Comparison of ENCODE assay signal across 10 mouse cellular contexts in genomic region chr3:107260956-107261850, GRCm38 (mm10). TPM values are rescaled to one million over a fixed set of nuclear protein-coding genes. Genes with fewer than 3 reads are reported as not detected.
A peak's percentile ranks its signal among the peaks of the same experiment; 100 is the strongest.
DNase-seq lines count a peak whose midpoint lies in the region; ATAC-seq lines count a peak whose summit lies in the region.
"Had no signal": no experiment of that assay in that cellular context is flagged by ENCODE, and none has a peak within 500 bp of the region (broad histone marks: within the 10 kb centered on the region; RNA-seq: fewer than 3 reads in every experiment).

No protein-coding gene starts in this region.

- no peak overlapping the region for H3K9ac ChIP-seq in hindbrain, embryonic 11.5 days (ENCODE audit: low read depth, low read length)
- H3K9ac ChIP-seq in midbrain, embryonic 14.5 days (replicated peaks; ENCODE audit: low read length): no peak overlapping the region

- no peak overlapping the region for H3K4me2 ChIP-seq in hindbrain, embryonic 11.5 days (replicated peaks; ENCODE audit: low read depth, low read length)
- no peak overlapping the region for H3K4me2 ChIP-seq in midbrain, embryonic 14.5 days (ENCODE audit: low read length)

- DNase-seq in heart, adult 18-20 months: peak; percentile 52 to 55
- no peak for DNase-seq in heart, postnatal 4 days
- peak; percentile 10 for DNase-seq in urinary bladder, postnatal 14 days (ENCODE audit: low spot score)
- no peak for DNase-seq in urinary bladder, postnatal 4 days (ENCODE audit: low spot score in 2 of 2)
- DNase-seq in hindbrain, embryonic 11.5 days (ENCODE audit: low spot score): peak; percentile 27
- peak; percentile 37 for DNase-seq in midbrain, embryonic 14.5 days
- no peak for DNase-seq in cerebellum, adult 18-20 months
- no peak for DNase-seq in adrenal gland, postnatal 36 days

- no peak overlapping the region for H3K4me3 ChIP-seq in hindbrain, embryonic 11.5 days (ENCODE audit: low read depth, low read length)
- H3K4me3 ChIP-seq in midbrain, embryonic 14.5 days (replicated peaks; ENCODE audit: low read depth, low read length): no peak overlapping the region

- no peaks in the 10 kb centered on the region for H3K36me3 ChIP-seq in hindbrain, embryonic 11.5 days (ENCODE audit: control insufficient read depth, insufficient read depth, low read length)
- H3K36me3 ChIP-seq in midbrain, embryonic 14.5 days (ENCODE audit: control insufficient read depth, insufficient read depth, low read length): no peaks in the 10 kb centered on the region

- peak; percentile 77 for ATAC-seq in hindbrain, embryonic 11.5 days (ENCODE audit: low FRiP score)
- 0 out of 2 replicates have a peak, but pooled peaks have one; percentile 8 for ATAC-seq in midbrain, embryonic 14.5 days (ENCODE audit: low FRiP score, low TSS enrichment)

- no peak overlapping the region for H3K27ac ChIP-seq in hindbrain, embryonic 11.5 days (ENCODE audit: low read depth, low read length)
- H3K27ac ChIP-seq in midbrain, embryonic 14.5 days (replicated peaks; ENCODE audit: low read depth, low read length): peak overlapping the region; percentile 55; the same call in 1 of the 2 replicates

- H3K9me3 ChIP-seq in hindbrain, embryonic 11.5 days (ENCODE audit: control insufficient read depth, low read length): no peaks in the 10 kb centered on the region
- H3K9me3 ChIP-seq in midbrain, embryonic 14.5 days (ENCODE audit: control insufficient read depth, low read length): no peaks in the 10 kb centered on the region

- no peaks in the 10 kb centered on the region for H3K4me1 ChIP-seq in hindbrain, embryonic 11.5 days (replicated peaks; ENCODE audit: control insufficient read depth, insufficient read depth, low read length)
- peaks cover 12% of the 10 kb centered on the region for H3K4me1 ChIP-seq in midbrain, embryonic 14.5 days (ENCODE audit: control insufficient read depth, insufficient read depth, low read length)

- no peaks in the 10 kb centered on the region for H3K27me3 ChIP-seq in hindbrain, embryonic 11.5 days (ENCODE audit: control insufficient read depth, insufficient read depth, low read length)
- H3K27me3 ChIP-seq in midbrain, embryonic 14.5 days (ENCODE audit: control insufficient read depth, insufficient read depth, low read length): no peaks in the 10 kb centered on the region

- WGBS in hindbrain, embryonic 11.5 days: 46% methylated on average over 8 of the region's 8 CpGs
- 61% methylated on average over 8 of the region's 8 CpGs for WGBS in midbrain, embryonic 14.5 days

RNA-seq across cellular contexts. Expression of gene Lamtor5, which starts 17.5 kb away (rescaled TPM):
- 10 to 100 TPM; 64.6 to 70.8 TPM for total RNA-seq in heart, adult 18-20 months (2021)
- total RNA-seq in heart, postnatal 4 days (2021): 10 to 100 TPM; 69.7 to 70.3 TPM
- polyA plus RNA-seq in hindbrain, embryonic 11.5 days (2014; fragmentation: Nextera tagmentation; extraction: Ambion mirVana): 203 TPM in 2 replicates
- polyA plus RNA-seq in midbrain, embryonic 14.5 days (2014; fragmentation: Nextera tagmentation; extraction: Ambion mirVana): 190 and 210 TPM in 2 replicates
- total RNA-seq in adrenal gland, postnatal 36 days (2021): 10 to 100 TPM; 83.2 to 87.6 TPM

RNA-seq across cellular contexts. Expression of gene Prok1, which starts 21.7 kb away (rescaled TPM):
- total RNA-seq in heart, adult 18-20 months (2021): under 1 TPM in 1 of 2 experiments, not detected in 1; 0.28 TPM
- under 1 TPM in 1 of 2 experiments, not detected in 1; 0.36 TPM for total RNA-seq in heart, postnatal 4 days (2021)
- polyA plus RNA-seq in hindbrain, embryonic 11.5 days (2014; fragmentation: Nextera tagmentation; extraction: Ambion mirVana): 0.06 TPM in 1 of 2 replicates, not detected in the other
- 0.12 and 0.16 TPM in 2 replicates for polyA plus RNA-seq in midbrain, embryonic 14.5 days (2014; fragmentation: Nextera tagmentation; extraction: Ambion mirVana)
- total RNA-seq in adrenal gland, postnatal 36 days (2021): 1 to 10 TPM; 1.1 to 1.7 TPM

RNA-seq across cellular contexts. Expression of gene Slc16a4, which starts 29.8 kb away (rescaled TPM):
- total RNA-seq in heart, adult 18-20 months (2021): under 1 TPM; 0.50 to 0.51 TPM
- under 1 TPM; 0.31 to 0.32 TPM for total RNA-seq in heart, postnatal 4 days (2021)
- polyA plus RNA-seq in hindbrain, embryonic 11.5 days (2014; fragmentation: Nextera tagmentation; extraction: Ambion mirVana): 2.2 and 4.0 TPM in 2 replicates
- polyA plus RNA-seq in midbrain, embryonic 14.5 days (2014; fragmentation: Nextera tagmentation; extraction: Ambion mirVana): 1.6 and 2.3 TPM in 2 replicates
- under 1 TPM; 0.23 to 0.63 TPM for total RNA-seq in adrenal gland, postnatal 36 days (2021)

RNA-seq across cellular contexts. Expression of gene A630076J17Rik, which starts 30.8 kb away (rescaled TPM):
- not detected for total RNA-seq in heart, adult 18-20 months (2021)
- not detected for total RNA-seq in heart, postnatal 4 days (2021)
- not detected in 2 replicates for polyA plus RNA-seq in hindbrain, embryonic 11.5 days (2014; fragmentation: Nextera tagmentation; extraction: Ambion mirVana)
- polyA plus RNA-seq in midbrain, embryonic 14.5 days (2014; fragmentation: Nextera tagmentation; extraction: Ambion mirVana): not detected in 2 replicates
- total RNA-seq in adrenal gland, postnatal 36 days (2021): not detected
- polyA plus RNA-seq: cerebellum, adult 2 months; large intestine, adult 2 months had no signal

RNA-seq across cellular contexts. Expression of gene Cym, which starts 39.7 kb away (rescaled TPM):
- total RNA-seq in heart, adult 18-20 months (2021): not detected
- total RNA-seq in heart, postnatal 4 days (2021): not detected
- not detected in 2 replicates for polyA plus RNA-seq in hindbrain, embryonic 11.5 days (2014; fragmentation: Nextera tagmentation; extraction: Ambion mirVana)
- polyA plus RNA-seq in midbrain, embryonic 14.5 days (2014; fragmentation: Nextera tagmentation; extraction: Ambion mirVana): 0.17 TPM in 1 of 2 replicates, not detected in the other
- under 1 TPM; 0.23 to 0.66 TPM for total RNA-seq in adrenal gland, postnatal 36 days (2021)
- polyA plus RNA-seq: cerebellum, adult 2 months had no signal

Comparison
In these comparisons a context has a peak if more than half of its experiments do, and no peak if none do; other contexts are left out.
1. DNase-seq: peak in heart, adult 18-20 months (2 of 2), urinary bladder, postnatal 14 days (single experiment), hindbrain, embryonic 11.5 days (single experiment) and midbrain, embryonic 14.5 days (single experiment); none in heart, postnatal 4 days (single experiment), urinary bladder, postnatal 4 days (0 of 2), cerebellum, adult 18-20 months (0 of 2) and adrenal gland, postnatal 36 days (0 of 2).